Mouse (Mus musculus): ENCODE measurements around the gene Mei4.

Mei4 gene

DNA sequence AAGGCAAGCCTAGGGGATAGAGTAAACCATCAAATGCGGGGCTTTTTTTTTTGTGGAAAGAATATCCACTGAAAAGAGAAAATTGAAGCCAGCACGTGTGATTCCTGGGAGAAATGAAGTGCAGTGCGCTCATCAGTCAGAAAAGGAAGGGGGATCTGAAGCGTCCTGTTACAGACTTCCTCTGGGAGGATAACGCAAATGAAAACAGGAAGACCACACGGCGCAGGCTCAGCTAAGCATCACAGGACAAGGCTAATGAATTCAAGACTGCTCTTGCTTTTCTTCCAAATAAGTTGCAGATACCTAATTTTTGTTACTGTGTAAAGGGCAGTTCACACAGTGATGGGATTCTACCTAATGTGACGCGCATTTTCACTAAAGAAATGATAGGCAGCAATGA is 296.7 kb downstream of the Mei4 start:
- DNase-seq (ENCODE audit: low read depth, low spot score) = no peak

DNA sequence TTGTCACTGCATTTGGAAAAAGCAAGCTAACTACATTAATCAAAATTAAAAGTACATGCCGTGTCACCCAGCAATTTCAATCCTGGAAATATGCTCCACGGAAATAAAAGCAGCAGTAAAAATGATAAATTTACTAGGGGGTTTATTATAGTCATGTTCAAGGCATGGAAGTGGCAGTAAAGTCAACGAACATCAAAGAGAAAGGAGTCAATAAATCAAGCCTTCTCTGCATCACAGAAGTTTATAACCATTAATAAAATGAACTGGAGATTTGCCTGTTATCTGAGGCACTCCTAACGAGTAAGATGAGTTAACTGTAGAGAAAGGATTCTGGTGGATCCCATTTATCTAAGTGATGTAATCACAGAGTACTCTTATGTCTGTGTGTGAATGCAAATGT is 298.9 kb downstream of the Mei4 start:
- no peak for DNase-seq (ENCODE audit: low read depth, low spot score)

DNA sequence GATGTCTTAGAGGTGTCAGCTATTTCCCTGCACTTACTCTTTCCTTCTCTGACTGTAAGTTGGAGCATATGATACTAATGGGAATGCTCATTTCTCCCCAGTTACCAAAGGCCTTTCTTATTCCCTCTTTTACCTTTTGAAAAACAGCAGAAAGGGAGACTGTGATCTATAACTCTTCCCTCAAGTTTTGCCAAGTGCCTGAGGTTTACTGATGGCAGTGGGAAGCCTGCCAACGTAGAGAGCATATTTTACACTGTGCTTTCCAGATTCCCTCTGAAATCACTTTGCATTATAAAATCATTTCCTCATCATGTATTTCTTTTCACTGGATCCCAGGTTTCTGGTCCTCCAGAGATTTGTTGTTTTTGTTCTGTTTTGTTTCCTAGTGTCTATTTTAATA is 354.5 kb downstream of the Mei4 start:
- no peak for DNase-seq (ENCODE audit: low read depth, low spot score)

DNA sequence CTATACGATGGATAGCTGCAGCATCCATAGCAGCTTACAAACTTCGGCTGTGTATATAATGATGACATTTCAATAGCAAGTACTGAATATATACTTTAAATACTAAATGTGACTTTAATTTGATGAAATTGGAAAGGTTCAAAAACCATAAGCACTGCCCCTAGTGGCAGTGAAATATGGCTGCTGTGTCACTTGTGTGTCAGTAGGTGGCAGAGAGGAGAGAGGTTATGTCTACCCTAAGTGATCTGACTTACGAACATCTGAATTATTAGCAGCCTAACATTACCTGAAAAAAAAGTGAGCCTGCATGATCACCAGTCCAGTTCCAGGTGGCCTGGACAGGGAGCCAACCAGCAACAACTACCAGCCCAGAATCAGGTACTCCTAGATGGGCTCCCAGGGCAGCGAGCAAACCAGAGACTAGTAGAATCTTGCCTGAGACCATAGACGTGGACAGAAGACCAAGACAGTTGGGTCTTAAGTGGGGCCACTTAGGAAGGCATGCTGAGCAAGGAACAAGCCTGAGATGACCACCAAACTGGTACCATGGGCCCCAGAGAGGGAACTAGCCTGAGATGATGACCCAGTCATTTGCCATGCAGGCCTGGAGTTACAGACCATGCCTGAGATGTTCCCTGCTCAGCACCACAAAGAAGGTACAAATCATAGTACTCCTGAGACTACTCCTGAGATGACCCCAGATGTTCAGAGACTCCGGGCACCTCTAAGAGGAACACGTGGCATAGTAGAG is 384.4 kb downstream of the Mei4 start:
- peak; percentile 43 for DNase-seq (ENCODE audit: low read depth, low spot score)
